Mouse (Mus musculus): ENCODE results near the gene Tmem163.

GRCm38 (mm10) chr1:127577981-127578380 lies 101.4 kb downstream of the Tmem163 start:
- TF ChIP-seq CTCF (IDR thresholded peaks at IDR 0.05; ENCODE audit: low read depth) (no peak), EP300 (IDR thresholded peaks at IDR 0.05; ENCODE audit: low read depth) (no peak)
